Mouse (Mus musculus): ENCODE measurements around the gene Erg28. TPM values are rescaled to one million over a fixed set of nuclear protein-coding genes. Genes with fewer than 3 reads are reported as not detected.

Erg28 gene
- polyA plus RNA-seq, 1 experiment = 44.4 TPM

- Histone ChIP-seq H3K36me3 (ENCODE audit: control insufficient read depth, insufficient read depth, low read length) (peaks cover 3% of the 10 kb centered on the region), H3K4me1 (replicated peaks; ENCODE audit: control insufficient read depth, insufficient read depth, low read length) (no peaks in the 10 kb centered on the region), H3K27me3 (ENCODE audit: control insufficient read depth, insufficient read depth, low read length) (no peaks in the 10 kb centered on the region), H3K4me3 (ENCODE audit: control insufficient read depth, insufficient read depth, low read length) (no peak overlapping the region), H3K27ac (ENCODE audit: control insufficient read depth, insufficient read depth, low read length) (no peak overlapping the region)
- TF ChIP-seq POLR2A (IDR thresholded peaks at IDR 0.05; ENCODE audit: control insufficient read depth, extremely low read depth, insufficient read depth, low read length, poor library complexity) (no peak), CTCF (IDR thresholded peaks at IDR 0.05; ENCODE audit: borderline replicate concordance, control insufficient read depth, extremely low read depth, insufficient read depth, low read length, poor library complexity) (no peak)
- 93% methylated on average over 7 of the region's 7 CpGs for WGBS
- DNase-seq = no peak
Measured at GRCm38 (mm10) chr12:85848164-85848958, 24.0 kb upstream of the Erg28 start.

- H3K36me3 ChIP-seq (ENCODE audit: control insufficient read depth, insufficient read depth, low read length) = 0 out of 2 replicates have a peak, but pooled peaks cover 2% of the 10 kb centered on the region
- no peak overlapping the region for H3K27ac ChIP-seq (ENCODE audit: control insufficient read depth, insufficient read depth, low read length)
- no peak overlapping the region for H3K4me3 ChIP-seq (ENCODE audit: control insufficient read depth, insufficient read depth, low read length)
- 25% methylated on average over 12 of the region's 12 CpGs for WGBS
- peaks cover 10% of the 10 kb centered on the region for H3K4me1 ChIP-seq (replicated peaks; ENCODE audit: control insufficient read depth, insufficient read depth, low read length)
- peak; percentile 47 for DNase-seq
- no peak for TF ChIP-seq CTCF (IDR thresholded peaks at IDR 0.05; ENCODE audit: borderline replicate concordance, control insufficient read depth, extremely low read depth, insufficient read depth, low read length, poor library complexity)
- no peak for TF ChIP-seq POLR2A (IDR thresholded peaks at IDR 0.05; ENCODE audit: control insufficient read depth, extremely low read depth, insufficient read depth, low read length, poor library complexity)
- H3K27me3 ChIP-seq (ENCODE audit: control insufficient read depth, insufficient read depth, low read length) = no peaks in the 10 kb centered on the region
Measured at GRCm38 (mm10) chr12:85839371-85840000, 15.1 kb upstream of the Erg28 start.

GRCm38 (mm10) chr12:85837765-85838164 lies 13.4 kb upstream of the Erg28 start:
- Histone ChIP-seq H3K4me1 (replicated peaks; ENCODE audit: control insufficient read depth, insufficient read depth, low read length) (peaks cover 10% of the 10 kb centered on the region), H3K27ac (ENCODE audit: control insufficient read depth, insufficient read depth, low read length) (no peak overlapping the region), H3K36me3 (ENCODE audit: control insufficient read depth, insufficient read depth, low read length) (0 out of 2 replicates have a peak, but pooled peaks cover 5% of the 10 kb centered on the region), H3K27me3 (ENCODE audit: control insufficient read depth, insufficient read depth, low read length) (no peaks in the 10 kb centered on the region), H3K4me3 (ENCODE audit: control insufficient read depth, insufficient read depth, low read length) (no peak overlapping the region)
- TF ChIP-seq CTCF (IDR thresholded peaks at IDR 0.05; ENCODE audit: borderline replicate concordance, control insufficient read depth, extremely low read depth, insufficient read depth, low read length, poor library complexity) (no peak), POLR2A (IDR thresholded peaks at IDR 0.05; ENCODE audit: control insufficient read depth, extremely low read depth, insufficient read depth, low read length, poor library complexity) (no peak)
- 98% methylated on average over 2 of the region's 2 CpGs for WGBS
- DNase-seq = no peak

- 90% methylated on average over 2 of the region's 2 CpGs for WGBS
- TF ChIP-seq CTCF (IDR thresholded peaks at IDR 0.05; ENCODE audit: borderline replicate concordance, control insufficient read depth, extremely low read depth, insufficient read depth, low read length, poor library complexity) = no peak
- TF ChIP-seq POLR2A (IDR thresholded peaks at IDR 0.05; ENCODE audit: control insufficient read depth, extremely low read depth, insufficient read depth, low read length, poor library complexity) = no peak
Measured at GRCm38 (mm10) chr12:85834543-85834942, 10.2 kb upstream of the Erg28 start.

GRCm38 (mm10) chr12:85830691-85831090 lies 6.3 kb upstream of the Erg28 start:
- Histone ChIP-seq H3K4me3 (ENCODE audit: control insufficient read depth, insufficient read depth, low read length) (no peak overlapping the region), H3K27ac (ENCODE audit: control insufficient read depth, insufficient read depth, low read length) (no peak overlapping the region), H3K27me3 (ENCODE audit: control insufficient read depth, insufficient read depth, low read length) (no peaks in the 10 kb centered on the region), H3K36me3 (ENCODE audit: control insufficient read depth, insufficient read depth, low read length) (peaks cover 9% of the 10 kb centered on the region; the same call in 1 of the 2 replicates), H3K4me1 (replicated peaks; ENCODE audit: control insufficient read depth, insufficient read depth, low read length) (0 out of 2 replicates have a peak, but pooled peaks cover 2% of the 10 kb centered on the region)
- 94% methylated on average over 3 of the region's 3 CpGs for WGBS
- DNase-seq = no peak
- TF ChIP-seq CTCF (IDR thresholded peaks at IDR 0.05; ENCODE audit: borderline replicate concordance, control insufficient read depth, extremely low read depth, insufficient read depth, low read length, poor library complexity) = no peak
- TF ChIP-seq POLR2A (IDR thresholded peaks at IDR 0.05; ENCODE audit: control insufficient read depth, extremely low read depth, insufficient read depth, low read length, poor library complexity) = no peak

More at GRCm38 (mm10) chr12:85834543-85834942, 10.2 kb upstream of the Erg28 start:
- H3K27me3 ChIP-seq (ENCODE audit: control insufficient read depth, insufficient read depth, low read length) = no peaks in the 10 kb centered on the region
- peaks cover 8% of the 10 kb centered on the region for H3K4me1 ChIP-seq (replicated peaks; ENCODE audit: control insufficient read depth, insufficient read depth, low read length)
- H3K27ac ChIP-seq (ENCODE audit: control insufficient read depth, insufficient read depth, low read length) = no peak overlapping the region
- H3K36me3 ChIP-seq (ENCODE audit: control insufficient read depth, insufficient read depth, low read length) = peaks cover 9% of the 10 kb centered on the region; the same call in 1 of the 2 replicates
- H3K4me3 ChIP-seq (ENCODE audit: control insufficient read depth, insufficient read depth, low read length) = no peak overlapping the region
- DNase-seq = no peak

- 98% methylated on average over 3 of the region's 3 CpGs for WGBS
- peaks cover 9% of the 10 kb centered on the region; the same call in 1 of the 2 replicates for H3K36me3 ChIP-seq (ENCODE audit: control insufficient read depth, insufficient read depth, low read length)
Measured at GRCm38 (mm10) chr12:85829866-85830265, 5.5 kb upstream of the Erg28 start.

More at GRCm38 (mm10) chr12:85829866-85830265, 5.5 kb upstream of the Erg28 start:
- TF ChIP-seq POLR2A (IDR thresholded peaks at IDR 0.05; ENCODE audit: control insufficient read depth, extremely low read depth, insufficient read depth, low read length, poor library complexity) (no peak), CTCF (IDR thresholded peaks at IDR 0.05; ENCODE audit: borderline replicate concordance, control insufficient read depth, extremely low read depth, insufficient read depth, low read length, poor library complexity) (no peak)
- Histone ChIP-seq H3K27me3 (ENCODE audit: control insufficient read depth, insufficient read depth, low read length) (no peaks in the 10 kb centered on the region), H3K4me3 (ENCODE audit: control insufficient read depth, insufficient read depth, low read length) (no peak overlapping the region), H3K27ac (ENCODE audit: control insufficient read depth, insufficient read depth, low read length) (no peak overlapping the region), H3K4me1 (replicated peaks; ENCODE audit: control insufficient read depth, insufficient read depth, low read length) (0 out of 2 replicates have a peak, but pooled peaks cover 2% of the 10 kb centered on the region)
- no peak for DNase-seq

Measured in thymus, adult 2 months (tissue).